Mouse (Mus musculus): Measurements from ENCODE around the gene Fcho1.

Gene Fcho1

DNA sequence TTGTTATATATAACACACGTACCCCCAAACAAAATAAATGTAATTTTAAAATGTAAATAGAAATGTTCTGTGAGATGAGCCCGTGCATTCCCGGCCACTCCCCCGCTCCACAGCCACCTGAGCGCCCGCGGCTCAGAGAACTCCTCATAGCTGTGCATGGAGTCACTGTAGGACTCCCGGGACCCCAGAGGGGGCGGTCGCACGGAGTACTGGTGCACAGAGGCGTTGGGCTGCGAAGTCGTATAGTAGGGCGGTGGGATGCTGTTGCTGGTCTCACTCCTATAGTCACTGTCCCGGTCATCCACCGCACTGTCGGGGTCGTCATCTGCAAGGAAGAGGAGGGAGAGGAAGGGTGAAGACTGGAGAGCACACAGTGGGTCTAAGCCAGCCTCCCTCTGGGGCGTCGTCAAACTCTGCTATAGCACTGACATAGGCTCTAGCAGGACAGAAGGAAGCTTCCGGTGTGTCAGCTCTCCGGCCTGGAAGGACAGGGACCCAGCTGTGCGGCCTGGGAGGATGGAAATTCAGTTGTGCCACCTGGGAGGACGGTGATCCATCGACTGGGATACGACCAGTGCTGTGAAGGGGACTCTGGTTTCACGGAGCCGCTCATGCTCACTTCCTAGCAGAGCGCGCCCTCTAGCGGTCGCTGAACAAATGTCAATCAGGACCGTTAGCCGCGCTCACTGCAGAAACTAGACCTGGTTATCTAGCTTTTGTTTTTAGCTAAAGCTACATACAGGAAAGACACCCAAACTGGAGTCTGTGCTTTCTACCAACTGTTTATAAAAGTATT is 65.0 kb downstream of the Fcho1 start:
- DNase-seq (ENCODE audit: low read depth): peak; percentile 84

GRCm38 (mm10) chr8:71659751-71660150 is 65.8 kb downstream of the Fcho1 start:
- no peak for DNase-seq (ENCODE audit: low read depth)

DNA sequence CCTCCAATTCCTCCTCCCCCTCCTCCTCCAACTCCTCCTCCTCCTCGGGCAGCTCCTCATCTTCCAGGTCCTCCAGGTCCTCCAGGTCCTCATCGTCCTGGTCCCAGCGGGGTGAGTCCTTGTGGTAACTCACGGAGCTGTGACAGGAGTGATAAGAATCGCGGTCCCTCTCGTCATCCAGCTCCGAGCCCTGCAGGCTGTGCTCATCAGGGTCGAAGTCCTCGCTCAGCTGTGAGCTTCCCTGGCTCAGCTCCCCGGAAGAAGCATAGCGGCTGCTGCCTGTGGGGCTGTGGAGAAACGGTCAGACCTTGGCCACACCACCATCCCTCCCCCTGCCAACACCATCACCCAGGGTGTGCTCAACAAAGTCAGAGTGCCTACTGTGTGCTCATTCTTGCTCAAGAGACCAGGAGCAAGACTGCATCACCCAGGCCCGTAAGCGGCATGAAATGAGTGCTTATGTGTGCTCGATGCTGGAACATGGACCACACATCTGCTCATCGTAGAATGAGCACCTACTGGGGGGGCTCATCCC is 66.9 kb downstream of the Fcho1 start:
- no peak for DNase-seq (ENCODE audit: low read depth)
